Mouse (Mus musculus) heart, embryonic 12.5 days (tissue): ENCODE data around the gene Slc12a8. TPM values are rescaled to one million over a fixed set of nuclear protein-coding genes. Genes with fewer than 3 reads are reported as not detected.

ENCODE experiments used
- ATAC-seq: fragments of 200-750 bp; cut with Nextera tagmentation; 2 replicates; pipeline ENCODE4 v1.8.0; 2017; ENCODE audit warnings: moderate TSS enrichment, moderate library complexity; ENCODE audit not compliant: insufficient number of reproducible peaks, low FRiP score
- H3K27ac ChIP-seq: fragments of 300-500 bp; sonication (generic); 2 replicates; pipeline ENCODE4 v1.5.1; 2016; ENCODE audit warnings: mild to moderate bottlenecking, moderate library complexity; ENCODE audit not compliant: poor library complexity, severe bottlenecking
- H3K27me3 ChIP-seq: fragments of 300-500 bp; sonication (generic); replicated peaks from 2 replicates; pipeline ENCODE4 v1.6.1; 2016; ENCODE audit warnings: mild to moderate bottlenecking, moderate library complexity
- H3K36me3 ChIP-seq: fragments of 300-500 bp; sonication (generic); 2 replicates; pipeline ENCODE4 v1.6.1; 2016; ENCODE audit warnings: mild to moderate bottlenecking, moderate library complexity
- H3K4me1 ChIP-seq: fragments of 300-500 bp; sonication (generic); replicated peaks from 2 replicates; pipeline ENCODE4 v1.6.1; 2016; ENCODE audit warnings: mild to moderate bottlenecking
- H3K4me2 ChIP-seq: fragments of 300-500 bp; sonication (generic); 2 replicates; pipeline ENCODE4 v1.6.1; 2016; ENCODE audit warnings: mild to moderate bottlenecking, moderate library complexity
- H3K4me3 ChIP-seq: fragments of 300-500 bp; sonication (generic); 2 replicates; pipeline ENCODE4 v1.5.1; 2016; ENCODE audit warnings: mild to moderate bottlenecking
- H3K9ac ChIP-seq: fragments of 300-500 bp; sonication (generic); 2 replicates; pipeline ENCODE4 v1.6.1; 2016; ENCODE audit warnings: mild to moderate bottlenecking, moderate library complexity
- H3K9me3 ChIP-seq: fragments of 300-500 bp; sonication (generic); replicated peaks from 2 replicates; pipeline ENCODE4 v1.6.1; 2016; ENCODE audit warnings: mild to moderate bottlenecking, moderate library complexity
- WGBS: fragments of 180-500 bp; shearing (Covaris S2); methylation state at CpG from one replicate; pipeline ENCODE4 v1.1.7; 2016; 5-methylcytosine and 5-hydroxymethylcytosine counted together
- polyA plus RNA-seq: library from polyadenylated mRNA; unstranded; fragments of >200 nt; fragmentation: Nextera tagmentation; extraction: Ambion mirVana; gene quantifications from 2 replicates; pipeline ENCODE4 v1.2.1, GENCODE M21; 2016

The Slc12a8 gene
- polyA plus RNA-seq, 1 experiment from 2014 or later: 1.3 TPM

GRCm38 (mm10) chr16:33545530-33545929 is 28.4 kb downstream of the Slc12a8 start:
- H3K9me3 ChIP-seq: no peaks in the 10 kb centered on the region
- no peaks in the 10 kb centered on the region for H3K27me3 ChIP-seq
- H3K4me2 ChIP-seq: no peak overlapping the region
- H3K36me3 ChIP-seq: no peaks in the 10 kb centered on the region
- H3K9ac ChIP-seq: no peak overlapping the region
- 80% methylated on average over 4 of the region's 4 CpGs for WGBS
- ATAC-seq: no peak
- no peak overlapping the region for H3K4me3 ChIP-seq
- H3K4me1 ChIP-seq: no peaks in the 10 kb centered on the region
- H3K27ac ChIP-seq: no peak overlapping the region

GRCm38 (mm10) chr16:33553689-33554342 is 36.7 kb downstream of the Slc12a8 start:
- H3K9ac ChIP-seq: no peak overlapping the region
- H3K27me3 ChIP-seq: no peaks in the 10 kb centered on the region
- no peak overlapping the region for H3K27ac ChIP-seq
- no peaks in the 10 kb centered on the region for H3K4me1 ChIP-seq
- WGBS: 69% methylated on average over 9 of the region's 9 CpGs
- H3K36me3 ChIP-seq: no peaks in the 10 kb centered on the region
- no peaks in the 10 kb centered on the region for H3K9me3 ChIP-seq
- no peak overlapping the region for H3K4me3 ChIP-seq
- H3K4me2 ChIP-seq: no peak overlapping the region
- ATAC-seq: no peak

- Histone ChIP-seq H3K4me3 (no peak overlapping the region), H3K27me3 (no peaks in the 10 kb centered on the region), H3K9me3 (no peaks in the 10 kb centered on the region), H3K9ac (no peak overlapping the region), H3K4me2 (no peak overlapping the region), H3K36me3 (no peaks in the 10 kb centered on the region), H3K27ac (no peak overlapping the region), H3K4me1 (peaks cover 21% of the 10 kb centered on the region)
- ATAC-seq: no peak
- WGBS: 81% methylated on average over 12 of the region's 12 CpGs
Observed at GRCm38 (mm10) chr16:33558121-33558520, 41.0 kb downstream of the Slc12a8 start.

GRCm38 (mm10) chr16:33560281-33560680 is 43.2 kb downstream of the Slc12a8 start:
- Histone ChIP-seq H3K9me3 (no peaks in the 10 kb centered on the region), H3K4me3 (no peak overlapping the region), H3K9ac (0 out of 2 replicates have a peak overlapping the region, but pooled peaks have one; percentile 1), H3K27ac (peak overlapping the region; percentile 19), H3K4me1 (peaks cover 34% of the 10 kb centered on the region), H3K4me2 (peak overlapping the region; percentile 42), H3K27me3 (no peaks in the 10 kb centered on the region), H3K36me3 (no peaks in the 10 kb centered on the region)
- WGBS: under 1% methylated on average over 6 of the region's 6 CpGs
- ATAC-seq: peak; percentile 83

GRCm38 (mm10) chr16:33561308-33562009 is 44.3 kb downstream of the Slc12a8 start:
- WGBS: 84% methylated on average over 12 of the region's 12 CpGs
- no peak for ATAC-seq
- no peak overlapping the region for H3K4me3 ChIP-seq

GRCm38 (mm10) chr16:33562874-33563537 is 45.9 kb downstream of the Slc12a8 start:
- no peaks in the 10 kb centered on the region for H3K36me3 ChIP-seq
- peak overlapping the region; percentile 65 for H3K27ac ChIP-seq
- no peaks in the 10 kb centered on the region for H3K27me3 ChIP-seq
- peak; percentile 46 for ATAC-seq
- peak overlapping the region; percentile 53 for H3K9ac ChIP-seq
- H3K4me3 ChIP-seq: no peak overlapping the region
- no peak overlapping the region for H3K4me2 ChIP-seq
- H3K9me3 ChIP-seq: no peaks in the 10 kb centered on the region
- peaks cover 42% of the 10 kb centered on the region for H3K4me1 ChIP-seq
- 52% methylated on average over 12 of the region's 12 CpGs for WGBS

More at GRCm38 (mm10) chr16:33561308-33562009, 44.3 kb downstream of the Slc12a8 start:
- H3K4me2 ChIP-seq: no peak overlapping the region
- H3K9me3 ChIP-seq: no peaks in the 10 kb centered on the region
- H3K27me3 ChIP-seq: no peaks in the 10 kb centered on the region
- H3K27ac ChIP-seq: no peak overlapping the region
- peaks cover 34% of the 10 kb centered on the region for H3K4me1 ChIP-seq
- no peaks in the 10 kb centered on the region for H3K36me3 ChIP-seq
- no peak overlapping the region for H3K9ac ChIP-seq

GRCm38 (mm10) chr16:33563538-33564013 is 46.4 kb downstream of the Slc12a8 start:
- no peak for ATAC-seq
- no peak overlapping the region for H3K4me2 ChIP-seq
- 38% methylated on average over 5 of the region's 5 CpGs for WGBS

GRCm38 (mm10) chr16:33566467-33566866 is 49.3 kb downstream of the Slc12a8 start:
- Histone ChIP-seq H3K9ac (no peak overlapping the region), H3K4me3 (no peak overlapping the region), H3K27me3 (no peaks in the 10 kb centered on the region), H3K27ac (no peak overlapping the region), H3K4me2 (no peak overlapping the region), H3K4me1 (peaks cover 29% of the 10 kb centered on the region), H3K36me3 (no peaks in the 10 kb centered on the region), H3K9me3 (no peaks in the 10 kb centered on the region)
- 71% methylated on average over 10 of the region's 10 CpGs for WGBS
- ATAC-seq: no peak

More at GRCm38 (mm10) chr16:33563538-33564013, 46.4 kb downstream of the Slc12a8 start:
- no peaks in the 10 kb centered on the region for H3K36me3 ChIP-seq
- peaks cover 42% of the 10 kb centered on the region for H3K4me1 ChIP-seq
- H3K27ac ChIP-seq: peak overlapping the region; percentile 65
- H3K9ac ChIP-seq: no peak overlapping the region
- no peaks in the 10 kb centered on the region for H3K27me3 ChIP-seq
- H3K9me3 ChIP-seq: no peaks in the 10 kb centered on the region
- H3K4me3 ChIP-seq: no peak overlapping the region

- no peaks in the 10 kb centered on the region for H3K9me3 ChIP-seq
- no peak overlapping the region for H3K27ac ChIP-seq
- H3K4me3 ChIP-seq: no peak overlapping the region
- ATAC-seq: no peak
- peaks cover 25% of the 10 kb centered on the region for H3K4me1 ChIP-seq
- no peak overlapping the region for H3K9ac ChIP-seq
- H3K4me2 ChIP-seq: no peak overlapping the region
- H3K36me3 ChIP-seq: no peaks in the 10 kb centered on the region
- WGBS: 72% methylated on average over 4 of the region's 4 CpGs
- no peaks in the 10 kb centered on the region for H3K27me3 ChIP-seq
Observed at GRCm38 (mm10) chr16:33567736-33568135, 50.6 kb downstream of the Slc12a8 start.

GRCm38 (mm10) chr16:33568269-33569016 is 51.3 kb downstream of the Slc12a8 start:
- 92% methylated on average over 12 of the region's 12 CpGs for WGBS
- Histone ChIP-seq H3K36me3 (no peaks in the 10 kb centered on the region), H3K4me1 (peaks cover 18% of the 10 kb centered on the region), H3K27ac (no peak overlapping the region), H3K4me3 (no peak overlapping the region), H3K4me2 (no peak overlapping the region), H3K27me3 (no peaks in the 10 kb centered on the region), H3K9me3 (no peaks in the 10 kb centered on the region), H3K9ac (no peak overlapping the region)
- no peak for ATAC-seq
